Mouse (Mus musculus): ENCODE results near the gene Pgm5.

DNA sequence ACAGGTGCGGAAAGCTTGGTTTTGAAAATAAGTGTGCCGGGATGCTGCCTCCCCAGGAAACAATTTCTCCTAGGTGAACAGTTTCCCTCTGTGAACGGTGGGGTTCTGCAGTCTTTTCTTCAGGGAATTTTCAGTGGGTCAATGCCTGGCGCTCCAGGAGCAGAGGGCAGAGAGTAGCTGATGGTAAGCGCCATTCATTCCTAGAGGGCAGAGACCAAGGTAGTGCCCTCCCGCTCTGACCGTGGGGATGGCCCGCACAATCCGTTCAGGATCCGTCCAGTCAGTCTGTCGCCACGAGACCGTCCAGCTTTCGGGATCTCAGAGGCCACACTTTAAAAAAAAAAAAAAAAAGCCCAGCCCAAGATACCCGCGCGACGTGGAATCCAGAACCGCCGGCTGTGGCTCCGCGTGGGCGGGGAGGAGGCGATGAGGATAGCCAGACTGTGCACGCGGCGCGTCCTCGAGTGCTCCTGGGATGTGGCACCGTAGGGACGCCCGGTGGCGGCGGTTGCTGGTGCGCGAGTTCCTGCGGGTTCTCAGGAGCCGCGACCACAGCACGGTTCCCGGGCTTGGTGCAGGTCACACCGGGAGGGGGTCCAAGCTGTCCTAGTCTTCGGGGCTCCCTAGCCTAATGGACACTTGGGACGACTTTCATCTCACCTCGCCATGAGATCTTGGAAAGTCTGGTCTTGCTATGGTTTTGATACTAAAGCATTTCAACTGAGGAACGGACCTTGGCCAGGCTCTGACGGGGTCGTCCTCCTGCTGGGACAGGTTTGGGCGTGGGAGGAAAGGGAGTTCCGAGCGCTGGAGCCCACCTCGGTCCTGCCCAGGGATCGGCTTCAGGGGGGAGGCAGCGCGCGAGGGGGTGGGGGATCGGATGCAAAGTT, 35.6 kb upstream of the Pgm5 start:
- TF ChIP-seq POLR2A (IDR thresholded peaks at IDR 0.05; ENCODE audit: borderline replicate concordance, control insufficient read depth, low read depth, low read length) = no peak
- no peak for TF ChIP-seq CTCF (IDR thresholded peaks at IDR 0.05; ENCODE audit: control insufficient read depth, insufficient read depth, low read length)
